Mouse (Mus musculus) stomach, postnatal 0 days (tissue): Measurements from ENCODE around the gene Fnip2.

Experiments used
- CTCF ChIP-seq: IDR thresholded peaks from 2 replicates; pipeline ENCODE4 v1.5.1; 2016; ENCODE audit warnings: antibody characterized with exemption, low read depth, mild to moderate bottlenecking, moderate library complexity
- EP300 ChIP-seq: optimal IDR thresholded peaks from 2 replicates; pipeline ENCODE3; 2016; ENCODE audit warnings: antibody characterized with exemption

- TF ChIP-seq CTCF (no peak), EP300 (no peak)
These were observed 151.7 kb downstream of the Fnip2 start for GRCm38 (mm10) chr3:79415929-79416328.
